21 mouse cellular contexts compared by ENCODE assay signal in the genomic region with DNA sequence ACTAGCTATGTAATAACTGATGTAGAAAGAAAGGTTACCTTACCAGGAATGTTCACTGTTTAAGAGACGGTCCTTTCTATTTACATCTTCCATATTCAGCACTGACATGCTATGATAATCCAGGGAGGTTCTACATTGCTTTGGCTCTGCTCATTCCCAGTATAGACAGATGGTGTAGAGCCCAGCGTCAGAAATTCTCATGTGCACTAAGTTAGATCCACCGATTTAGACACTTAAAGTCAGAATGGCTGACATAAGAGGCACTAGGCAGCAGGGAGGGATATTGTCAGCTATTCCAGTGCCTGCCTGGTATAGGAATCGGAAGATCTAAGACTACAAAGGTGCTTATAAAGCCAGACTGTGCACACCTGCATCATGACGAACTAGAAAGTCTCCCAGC. TPM values are rescaled to one million over a fixed set of nuclear protein-coding genes. Genes with fewer than 3 reads are reported as not detected.
"Had no signal": no experiment of that assay in that cellular context is flagged by ENCODE, and none has a peak within 500 bp of the region (broad histone marks: within the 10 kb centered on the region; RNA-seq: fewer than 3 reads in every experiment).

No protein-coding gene starts in this region.

- H3K4me3 ChIP-seq: neural tube, embryonic 13.5 days; neural tube, embryonic 15.5 days; stomach, embryonic 15.5 days had no signal

- H3K27ac ChIP-seq: neural tube, embryonic 13.5 days; neural tube, embryonic 15.5 days; stomach, embryonic 15.5 days; stomach, postnatal 0 days had no signal

- H3K9me3 ChIP-seq: neural tube, embryonic 13.5 days; neural tube, embryonic 15.5 days; stomach, embryonic 15.5 days had no signal

- H3K9ac ChIP-seq: neural tube, embryonic 13.5 days; neural tube, embryonic 15.5 days; stomach, embryonic 15.5 days had no signal

- DNase-seq: retina, postnatal 1 day; right cerebral cortex, adult 18-20 months; right cerebral cortex, postnatal 14 days; right cerebral cortex, postnatal 25 days; right cerebral cortex, postnatal 4 days; spleen, adult 18-20 months; thymus, adult 18-20 months; thymus, adult 2 months; thymus, postnatal 14 days; thymus, postnatal 25 days; thymus, postnatal 36 days; thymus, postnatal 4 days had no signal

- H3K4me1 ChIP-seq: neural tube, embryonic 13.5 days; neural tube, embryonic 15.5 days; stomach, embryonic 15.5 days had no signal

- H3K4me2 ChIP-seq: neural tube, embryonic 13.5 days; neural tube, embryonic 15.5 days; stomach, embryonic 15.5 days had no signal

- H3K27me3 ChIP-seq: neural tube, embryonic 13.5 days; neural tube, embryonic 15.5 days; stomach, embryonic 15.5 days had no signal

- H3K36me3 ChIP-seq: stomach, embryonic 15.5 days had no signal

RNA-seq across cellular contexts. Expression of gene Gm20379, which starts 8.8 kb away (rescaled TPM):
- total RNA-seq: neutrophil, adult 5-6 weeks had no signal
- polyA plus RNA-seq: small intestine, adult 2 months; spleen, adult 2 months; testis, adult 2 months; thymus, adult 2 months; urinary bladder, adult 2 months had no signal
